Mouse (Mus musculus): ENCODE data around the gene Dnaja2.

GRCm38 (mm10) chr8:85526105-85526504 lies 29.0 kb downstream of the Dnaja2 start:
- TF ChIP-seq POLR2A (IDR thresholded peaks at IDR 0.05; ENCODE audit: insufficient read depth, low read length), result no peak
- peak; percentile 91 for TF ChIP-seq CTCF (IDR thresholded peaks at IDR 0.05; ENCODE audit: low read depth, low read length)
